In the genomic region with DNA sequence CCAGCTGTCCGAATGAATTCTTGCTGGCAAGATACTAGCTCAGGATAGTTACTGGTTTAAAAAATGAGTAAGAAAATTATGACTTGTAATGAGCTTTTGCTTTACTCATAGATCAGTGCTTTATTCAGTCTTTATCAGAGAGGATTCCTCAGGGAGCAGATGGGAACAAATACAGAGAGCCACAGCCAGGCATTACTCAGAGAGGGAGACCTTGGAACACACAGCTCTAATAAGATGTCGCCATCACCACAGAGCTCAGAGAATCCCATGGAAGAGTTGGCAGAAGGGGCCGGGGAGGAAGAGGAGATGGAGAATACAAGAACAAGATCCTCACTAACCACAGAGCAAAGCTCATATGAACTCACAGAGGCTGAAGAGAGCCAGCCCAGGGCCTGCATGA, we compare ENCODE assay signal across 13 mouse cellular contexts.
"Had no signal": no experiment of that assay in that cellular context is flagged by ENCODE, and none has a peak within 500 bp of the region (broad histone marks: within the 10 kb centered on the region; RNA-seq: fewer than 3 reads in every experiment).

No protein-coding gene starts in this region.

- H3K4me3 ChIP-seq: limb, embryonic 13.5 days; midbrain, embryonic 10.5 days; myocyte; neural tube, embryonic 15.5 days had no signal

- H3K36me3 ChIP-seq: limb, embryonic 13.5 days; midbrain, embryonic 10.5 days; neural tube, embryonic 15.5 days had no signal

- H3K27ac ChIP-seq: limb, embryonic 13.5 days; midbrain, embryonic 10.5 days; neural tube, embryonic 15.5 days had no signal

- DNase-seq: kidney, postnatal 10 days; left cerebral cortex, postnatal 4 days; lung, embryonic 14.5 days; lung, postnatal 10 days; lung, postnatal 4 days; midbrain, embryonic 14.5 days; spleen, adult 18-20 months; thymus, adult 2 months; thymus, postnatal 25 days had no signal

- H3K9me3 ChIP-seq: limb, embryonic 13.5 days; midbrain, embryonic 10.5 days; neural tube, embryonic 15.5 days had no signal

- H3K27me3 ChIP-seq: limb, embryonic 13.5 days; neural tube, embryonic 15.5 days had no signal
